Mouse (Mus musculus) liver, embryonic 11.5 days (tissue): ENCODE measurements around the gene Ipo4. TPM values are rescaled to one million over a fixed set of nuclear protein-coding genes. Genes with fewer than 3 reads are reported as not detected.

ENCODE experiments used
- ATAC-seq: fragments of 200-750 bp; cut with Nextera tagmentation; replicated peaks from 2 replicates; pipeline ENCODE4 v1.8.0; 2017; ENCODE audit warnings: moderate number of reproducible peaks, mild to moderate bottlenecking, moderate TSS enrichment, moderate library complexity; ENCODE audit not compliant: low FRiP score
- DNase-seq: peaks from one replicate; pipeline ENCODE4 v3.0.0-alpha.2; 2017; ENCODE audit warnings: low spot score
- H3K27ac ChIP-seq: fragments of 300-500 bp; sonication (generic); 2 replicates; pipeline ENCODE4 v1.5.1; 2014; ENCODE audit warnings: mild to moderate bottlenecking, low read depth, low read length, control low read depth
- H3K27me3 ChIP-seq: fragments of 300-500 bp; sonication (generic); replicated peaks from 2 replicates; pipeline ENCODE4 v1.6.1; 2014; ENCODE audit warnings: low read length, mixed read lengths; ENCODE audit not compliant: control insufficient read depth, insufficient read depth
- H3K36me3 ChIP-seq: fragments of 300-500 bp; sonication (generic); 2 replicates; pipeline ENCODE4 v1.6.1; 2014; ENCODE audit warnings: mild to moderate bottlenecking, low read length, moderate library complexity, mixed read lengths; ENCODE audit not compliant: control insufficient read depth, insufficient read depth
- H3K4me1 ChIP-seq: fragments of 300-500 bp; sonication (generic); replicated peaks from 2 replicates; pipeline ENCODE4 v1.6.1; 2014; ENCODE audit warnings: low read length, mixed read lengths; ENCODE audit not compliant: control insufficient read depth, insufficient read depth
- H3K4me2 ChIP-seq: fragments of 300-500 bp; sonication (generic); 2 replicates; pipeline ENCODE4 v1.6.1; 2014; ENCODE audit warnings: mild to moderate bottlenecking, control low read depth, moderate library complexity
- H3K4me3 ChIP-seq: fragments of 300-500 bp; sonication (generic); 2 replicates; pipeline ENCODE4 v1.5.1; 2014; ENCODE audit warnings: low read depth, low read length, control low read depth
- H3K9ac ChIP-seq: fragments of 300-500 bp; sonication (generic); 2 replicates; pipeline ENCODE4 v1.6.1; 2014; ENCODE audit warnings: low read depth, low read length, control low read depth
- H3K9me3 ChIP-seq: fragments of 300-500 bp; sonication (generic); 2 replicates; pipeline ENCODE4 v1.6.1; 2016; ENCODE audit warnings: low read length, inconsistent platforms, mixed read lengths; ENCODE audit not compliant: control insufficient read depth
- WGBS: fragments of 180-500 bp; shearing (Covaris S2); extraction: QIAGEN DNeasy Blood & Tissue Kit; methylation state at CpG from one replicate; pipeline ENCODE4 v1.1.7; 2014; 5-methylcytosine and 5-hydroxymethylcytosine counted together
- polyA plus RNA-seq: library from polyadenylated mRNA; unstranded; fragments of >200 nt; fragmentation: Nextera tagmentation; extraction: Ambion mirVana; gene quantifications from 2 replicates; pipeline ENCODE4 v1.2.1, GENCODE M21; 2014

The Ipo4 gene
- polyA plus RNA-seq, 1 experiment from 2014 or later, result 92.1 TPM

GRCm38 (mm10) chr14:55659960-55660573, 24.3 kb upstream of the Ipo4 start, which contains the start of gene Mdp1:
Gene Mdp1, minus strand, starts transcription at chr14:55660508.
- under 1% methylated on average over 39 of the region's 39 CpGs for WGBS
- DNase-seq, result peak; percentile 75
- Histone ChIP-seq H3K27me3 (no peaks in the 10 kb centered on the region), H3K9me3 (no peaks in the 10 kb centered on the region), H3K4me3 (peak within 1 kb of the TSS; percentile 71), H3K4me1 (peaks cover 8% of the 10 kb centered on the region; the same call in 1 of the 2 replicates), H3K4me2 (peak within 1 kb of the TSS; percentile 64), H3K36me3 (peaks cover 10% of the 10 kb centered on the region; the same call in 1 of the 2 replicates), H3K27ac (peak within 1 kb of the TSS; percentile 59), H3K9ac (peak within 1 kb of the TSS; percentile 78)
- ATAC-seq, result peak; percentile 96

DNA sequence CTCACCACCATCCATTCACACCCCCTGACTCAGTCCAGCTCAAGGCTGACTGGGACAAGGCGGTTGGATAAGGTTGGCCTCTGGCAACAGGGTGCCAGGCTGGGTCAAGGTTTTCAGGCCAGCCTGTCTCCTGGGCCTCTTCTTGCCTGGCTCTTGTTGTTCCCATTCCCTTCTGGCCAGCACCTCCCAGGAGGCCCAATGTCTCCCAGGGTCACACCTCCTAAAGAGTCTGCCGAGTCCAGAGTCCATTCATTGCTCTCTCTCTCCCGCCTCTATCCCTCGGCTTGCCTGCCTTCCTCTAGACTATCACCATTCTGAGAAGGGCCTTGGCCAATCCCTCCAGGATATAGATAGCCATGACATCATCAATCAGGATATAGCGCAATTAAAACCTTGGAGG, 22.3 kb upstream of the Ipo4 start:
- no peak for ATAC-seq
- Histone ChIP-seq H3K9me3 (no peaks in the 10 kb centered on the region), H3K27me3 (no peaks in the 10 kb centered on the region), H3K36me3 (no peaks in the 10 kb centered on the region; the same call in 1 of the 2 replicates), H3K4me1 (peaks cover 8% of the 10 kb centered on the region; the same call in 1 of the 2 replicates), H3K4me2 (no peak overlapping the region), H3K9ac (no peak overlapping the region), H3K27ac (no peak overlapping the region), H3K4me3 (no peak overlapping the region)
- no peak for DNase-seq
- WGBS, result 90% methylated on average over 5 of the region's 5 CpGs

DNA sequence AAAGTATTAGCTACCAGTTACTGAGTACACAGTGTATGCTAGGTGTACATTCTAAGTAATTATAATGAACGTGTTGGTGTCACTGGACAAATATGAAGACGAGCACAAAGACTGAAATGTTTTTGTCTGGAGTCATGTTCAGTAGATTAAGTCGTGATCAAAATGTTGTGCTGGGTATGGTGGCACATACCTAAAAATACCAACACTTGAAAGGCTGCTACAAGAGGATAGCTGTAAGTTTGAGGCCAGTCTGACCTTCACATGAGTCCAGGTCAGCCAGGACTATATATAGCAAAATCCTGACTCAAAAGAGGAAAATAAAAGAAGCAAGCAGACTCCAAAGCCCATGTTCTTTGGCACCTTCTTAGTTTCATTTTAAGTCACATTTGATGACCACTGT, 21.2 kb upstream of the Ipo4 start:
- no peak for ATAC-seq
- Histone ChIP-seq H3K4me3 (no peak overlapping the region), H3K27me3 (no peaks in the 10 kb centered on the region), H3K9ac (no peak overlapping the region), H3K9me3 (no peaks in the 10 kb centered on the region), H3K4me2 (no peak overlapping the region), H3K36me3 (no peaks in the 10 kb centered on the region; the same call in 1 of the 2 replicates), H3K27ac (no peak overlapping the region), H3K4me1 (peaks cover 8% of the 10 kb centered on the region; the same call in 1 of the 2 replicates)
- WGBS, result 84% methylated on average over 3 of the region's 3 CpGs
- DNase-seq, result no peak

DNA sequence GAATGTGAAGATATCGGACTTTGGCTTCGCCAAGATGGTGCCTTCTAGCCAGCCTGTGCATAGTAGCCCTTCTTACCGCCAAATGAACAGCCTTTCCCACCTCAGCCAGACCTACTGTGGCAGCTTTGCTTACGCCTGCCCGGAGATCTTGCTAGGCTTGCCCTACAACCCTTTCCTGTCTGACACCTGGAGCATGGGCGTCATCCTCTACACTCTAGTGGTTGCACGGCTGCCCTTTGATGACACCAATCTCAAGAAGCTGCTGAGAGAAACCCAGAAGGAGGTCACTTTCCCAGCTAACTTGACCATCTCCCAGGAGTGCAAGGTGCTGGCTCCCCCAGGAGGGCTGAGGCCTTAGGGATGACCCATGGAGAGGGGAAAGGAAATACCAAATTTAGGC, 15.8 kb upstream of the Ipo4 start:
- Histone ChIP-seq H3K4me3 (no peak overlapping the region), H3K9ac (peak overlapping the region; percentile 30; the same call in 1 of the 2 replicates), H3K4me2 (no peak overlapping the region), H3K4me1 (peaks cover under 1% of the 10 kb centered on the region; the same call in 1 of the 2 replicates), H3K27ac (no peak overlapping the region; the same call in 1 of the 2 replicates), H3K27me3 (no peaks in the 10 kb centered on the region), H3K36me3 (peaks cover under 1% of the 10 kb centered on the region; the same call in 1 of the 2 replicates), H3K9me3 (no peaks in the 10 kb centered on the region)
- no peak for DNase-seq
- ATAC-seq, result no peak
- 79% methylated on average over 7 of the region's 7 CpGs for WGBS

DNA sequence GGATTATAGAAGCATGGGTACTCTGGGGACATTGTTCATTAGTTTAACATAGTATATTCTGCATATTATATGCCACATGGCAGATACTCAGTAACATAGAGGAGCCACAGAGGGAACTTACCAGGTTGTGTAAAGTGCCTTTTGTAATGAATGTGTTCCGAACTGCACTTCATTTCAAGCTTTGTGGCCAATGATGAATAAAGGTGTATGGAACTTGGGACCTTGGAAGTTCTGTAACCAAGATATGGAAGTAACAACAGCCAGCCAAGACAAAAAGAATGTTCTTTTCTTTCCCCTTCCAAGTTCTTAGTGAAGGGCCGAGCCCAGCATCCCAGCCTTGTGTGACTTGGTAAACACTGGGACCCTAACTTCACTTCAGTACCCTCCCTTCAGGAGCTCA, 14.1 kb upstream of the Ipo4 start, which contains the start of gene Tssk4:
Gene Tssk4, plus strand, starts transcription at position 301 of the 400 bp plus-strand sequence.
- Histone ChIP-seq H3K4me2 (no peak within 1 kb of the TSS), H3K4me3 (no peak within 1 kb of the TSS), H3K27ac (no peak within 1 kb of the TSS), H3K36me3 (peaks cover 5% of the 10 kb centered on the region), H3K27me3 (no peaks in the 10 kb centered on the region), H3K9me3 (no peaks in the 10 kb centered on the region), H3K9ac (no peak within 1 kb of the TSS), H3K4me1 (peaks cover 11% of the 10 kb centered on the region)
- no peak for DNase-seq
- no peak for ATAC-seq
- 86% methylated on average over 2 of the region's 2 CpGs for WGBS

GRCm38 (mm10) chr14:55644261-55644888, 8.6 kb upstream of the Ipo4 start:
- H3K27ac ChIP-seq, result peak overlapping the region; percentile 34; the same call in 1 of the 2 replicates
- no peaks in the 10 kb centered on the region for H3K9me3 ChIP-seq
- H3K4me2 ChIP-seq, result peak overlapping the region; percentile 93
- peaks cover 28% of the 10 kb centered on the region for H3K4me1 ChIP-seq
- no peak for ATAC-seq
- peak overlapping the region; percentile 89 for H3K4me3 ChIP-seq
- no peaks in the 10 kb centered on the region for H3K27me3 ChIP-seq
- peak overlapping the region; percentile 89 for H3K9ac ChIP-seq
- peaks cover 19% of the 10 kb centered on the region for H3K36me3 ChIP-seq
- 28% methylated on average over 17 of the region's 17 CpGs for WGBS
- no peak for DNase-seq

DNA sequence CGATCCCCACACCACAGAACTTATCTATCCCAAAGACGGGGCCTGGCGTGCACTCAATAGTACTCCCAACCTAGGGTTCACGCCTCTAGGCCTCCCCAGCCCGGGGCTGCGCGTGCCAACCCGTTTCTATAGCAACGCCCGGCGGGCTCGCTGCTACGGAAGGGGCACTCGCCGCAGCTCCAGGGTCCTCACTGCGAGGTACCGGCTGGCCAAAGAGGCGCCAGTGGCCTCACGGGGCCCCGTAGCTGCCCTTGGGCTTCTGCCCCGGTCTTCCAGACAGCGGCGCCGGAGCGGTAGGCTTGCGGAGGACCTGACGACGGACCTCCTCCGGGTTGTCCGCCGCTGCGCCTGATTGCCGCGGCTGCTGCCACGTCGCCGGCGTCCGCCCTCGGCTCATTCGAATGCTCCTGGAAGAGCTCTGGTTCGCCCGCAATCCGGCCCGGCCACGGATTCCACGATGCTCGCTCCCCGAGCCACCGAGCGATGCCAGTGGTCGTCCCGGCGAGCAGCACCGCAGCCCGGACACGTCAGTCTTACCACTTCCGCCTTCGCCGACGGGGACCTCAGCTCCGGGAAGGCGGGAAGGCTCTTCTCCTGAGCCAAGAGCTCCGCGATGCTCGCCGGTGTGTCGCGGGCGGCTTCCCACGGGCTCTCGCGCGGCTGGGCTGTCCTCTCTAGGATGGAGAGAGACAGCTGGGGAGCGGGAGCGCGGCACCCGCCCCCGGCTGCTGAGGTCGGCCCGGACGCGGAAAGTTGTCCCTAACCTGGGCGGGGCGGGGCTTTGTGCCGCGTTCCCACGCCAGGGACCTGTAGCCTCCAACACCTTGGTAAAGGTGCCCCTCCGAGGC, 7.5 kb upstream of the Ipo4 start, which contains the start of gene Tm9sf1:
Gene Tm9sf1, minus strand, starts transcription at position 747 of the 848 bp plus-strand sequence.
- WGBS, result under 1% methylated on average over 89 of the region's 89 CpGs
- H3K27me3 ChIP-seq, result no peaks in the 10 kb centered on the region
- peak within 1 kb of the TSS; percentile 93 for H3K4me2 ChIP-seq
- peak within 1 kb of the TSS; percentile 89 for H3K4me3 ChIP-seq
- peak within 1 kb of the TSS; percentile 89 for H3K9ac ChIP-seq
- H3K27ac ChIP-seq, result peak within 1 kb of the TSS; percentile 83
- H3K4me1 ChIP-seq, result peaks cover 28% of the 10 kb centered on the region
- H3K9me3 ChIP-seq, result no peaks in the 10 kb centered on the region
- H3K36me3 ChIP-seq, result peaks cover 25% of the 10 kb centered on the region
- peak; percentile 86 for ATAC-seq
- DNase-seq, result peak; percentile 93

DNA sequence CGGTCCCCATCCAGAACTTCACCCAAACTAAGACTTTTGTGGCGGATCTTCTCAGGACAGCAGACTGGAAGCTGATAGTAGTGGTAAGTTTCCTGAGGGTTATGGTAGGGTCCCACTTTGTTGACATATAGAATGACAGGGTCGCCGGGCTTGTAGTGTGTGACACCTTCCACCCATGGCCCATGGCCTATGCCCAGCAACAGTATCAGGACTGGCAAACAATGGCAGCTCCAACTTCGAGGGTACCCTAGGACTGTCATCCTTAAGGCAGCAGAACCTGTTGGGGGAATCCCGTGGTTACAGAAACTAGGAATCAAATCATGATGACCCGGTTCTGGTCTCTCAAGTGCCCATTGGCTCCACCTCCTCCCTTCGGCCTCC, 6.9 kb upstream of the Ipo4 start:
- no peaks in the 10 kb centered on the region for H3K9me3 ChIP-seq
- H3K4me1 ChIP-seq, result peaks cover 28% of the 10 kb centered on the region
- peaks cover 28% of the 10 kb centered on the region for H3K36me3 ChIP-seq
- H3K27ac ChIP-seq, result peak overlapping the region; percentile 83
- H3K4me2 ChIP-seq, result peak overlapping the region; percentile 93
- DNase-seq, result no peak
- ATAC-seq, result peak; percentile 27; the same call in 1 of the 2 replicates
- 18% methylated on average over 8 of the region's 8 CpGs for WGBS
- no peaks in the 10 kb centered on the region for H3K27me3 ChIP-seq
- H3K4me3 ChIP-seq, result peak overlapping the region; percentile 89
- peak overlapping the region; percentile 89 for H3K9ac ChIP-seq
